Mouse (Mus musculus): ENCODE data around the gene Atp8a1.

- TF ChIP-seq CTCF (IDR thresholded peaks at IDR 0.05; ENCODE audit: borderline replicate concordance, control insufficient read depth, extremely low read depth, insufficient read depth, low read length, poor library complexity) (no peak), POLR2A (IDR thresholded peaks at IDR 0.05; ENCODE audit: control insufficient read depth, extremely low read depth, insufficient read depth, low read length, poor library complexity) (no peak)
Observed at GRCm38 (mm10) chr5:67641406-67642120, 205.7 kb downstream of the Atp8a1 start.

Data from thymus, adult 2 months (tissue).